Mouse (Mus musculus) lung, postnatal 10 days (tissue): ENCODE data around the gene Dhrs3.

Experiments
- DNase-seq: peaks from one replicate; pipeline ENCODE4 v3.0.0; 2021

The Dhrs3 gene

DNA sequence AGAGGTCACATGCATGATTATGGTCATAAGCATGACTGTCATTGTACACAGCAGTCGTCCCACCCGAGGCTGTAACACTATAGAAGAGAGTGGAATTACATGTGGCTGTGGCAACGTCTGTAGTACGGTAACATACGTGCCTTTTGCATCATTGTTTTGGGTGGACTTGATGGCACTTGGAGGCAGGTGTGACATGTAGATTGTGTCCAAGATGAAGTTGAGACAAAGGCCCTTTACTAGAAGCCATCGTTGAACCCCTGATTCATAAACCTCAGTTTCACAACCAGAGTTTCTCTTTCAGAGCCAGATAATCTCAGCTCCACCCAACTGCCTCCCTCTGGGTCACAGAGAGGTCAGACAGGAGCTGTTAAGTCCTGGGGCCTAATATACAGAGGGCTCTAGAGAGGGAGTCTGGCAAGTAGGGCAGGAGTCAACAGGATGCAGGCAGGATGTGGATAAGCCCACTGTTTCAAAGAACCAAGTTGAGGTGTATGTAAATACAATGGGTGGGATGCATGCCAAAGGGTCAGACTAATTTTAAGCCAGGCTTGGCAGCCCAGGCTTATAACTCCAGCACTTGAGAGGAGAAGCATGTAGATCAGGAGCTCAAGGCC is 5.5 kb downstream of the Dhrs3 start:
- DNase-seq: peak; percentile 88

DNA sequence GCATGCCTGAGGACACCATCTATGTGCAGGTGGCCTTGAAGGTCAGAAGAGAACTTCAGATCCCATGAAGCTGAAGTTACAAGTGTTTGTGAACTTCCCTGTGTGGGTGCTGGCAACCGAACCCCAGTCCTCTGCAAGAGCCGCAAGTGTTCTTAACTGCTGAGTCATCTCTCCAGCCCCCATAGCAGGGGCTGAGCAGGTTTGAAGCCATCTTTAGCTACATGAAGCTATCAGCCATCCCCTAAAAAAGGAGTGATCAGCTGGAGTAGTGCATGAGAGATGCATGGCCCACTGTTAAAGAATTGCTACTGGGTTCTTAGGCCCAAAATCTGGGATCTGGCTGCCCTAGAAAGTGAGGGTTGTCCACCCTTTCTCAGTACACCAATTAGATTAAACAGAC is 6.1 kb downstream of the Dhrs3 start:
- DNase-seq: no peak

DNA sequence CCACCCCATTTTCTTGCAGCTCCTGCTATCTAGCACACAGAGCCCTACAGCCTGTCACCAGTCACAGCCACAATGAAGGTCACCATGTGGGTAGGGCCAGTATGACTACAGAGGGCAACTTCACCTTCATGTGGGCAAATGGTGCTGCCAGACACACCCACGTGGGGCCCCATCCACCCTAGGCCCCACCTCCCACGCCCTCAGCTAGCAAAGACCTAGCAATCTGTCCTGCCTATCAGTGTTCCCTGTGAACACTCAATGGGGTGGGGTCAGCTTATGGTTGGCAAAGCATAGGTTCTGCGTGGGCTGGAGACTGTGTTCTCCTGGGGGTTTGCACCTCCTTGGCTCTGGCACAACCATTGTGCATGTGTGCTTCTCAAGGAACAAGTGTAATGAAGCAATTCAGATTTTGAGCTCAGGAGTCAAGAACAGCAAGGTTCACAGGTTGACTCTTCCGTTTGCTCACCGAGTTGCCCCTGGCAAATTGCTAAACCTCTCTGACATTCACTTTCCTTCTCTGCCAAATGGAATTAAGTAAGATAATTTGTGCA is 9.0 kb downstream of the Dhrs3 start:
- DNase-seq: no peak

DNA sequence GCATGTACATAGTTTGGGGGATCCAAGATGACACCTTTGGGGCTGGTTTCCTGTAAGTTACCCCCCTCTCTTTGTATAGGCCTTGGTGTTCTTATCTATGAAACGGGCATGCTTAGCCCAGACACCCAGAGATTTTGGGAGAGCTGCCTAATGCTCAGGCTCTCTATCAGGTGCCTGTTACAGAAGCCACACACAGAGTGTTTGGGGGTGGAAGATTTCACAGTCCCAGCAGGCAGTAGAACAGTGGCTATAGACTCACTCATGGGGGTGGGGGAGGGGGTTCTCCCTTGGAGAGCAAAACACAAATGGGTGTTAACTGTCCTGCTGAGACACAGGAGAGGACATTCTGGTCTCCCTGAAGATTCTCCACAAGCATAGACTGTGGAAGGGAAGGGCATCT is 10.5 kb downstream of the Dhrs3 start:
- DNase-seq: no peak

DNA sequence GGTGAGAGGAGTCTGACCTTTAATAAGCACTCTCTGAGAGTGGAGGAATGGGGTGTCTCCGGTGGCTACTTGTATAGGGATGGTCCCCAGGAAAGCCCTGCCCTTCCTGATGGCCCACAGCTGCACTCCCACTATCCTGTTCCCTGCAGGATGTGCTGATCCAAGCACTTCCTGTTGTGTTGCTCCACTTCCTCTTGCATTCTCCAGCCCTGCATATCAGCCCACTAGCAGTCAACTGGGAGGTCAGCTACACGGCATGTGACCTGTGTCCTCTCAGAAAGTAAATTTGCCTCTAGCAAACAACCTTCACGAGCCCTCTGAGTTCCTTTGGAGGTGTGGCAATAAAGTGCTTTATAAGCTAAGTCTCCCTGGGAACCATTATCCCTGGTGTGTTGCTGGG is 11.3 kb downstream of the Dhrs3 start:
- peak; percentile 77 for DNase-seq

DNA sequence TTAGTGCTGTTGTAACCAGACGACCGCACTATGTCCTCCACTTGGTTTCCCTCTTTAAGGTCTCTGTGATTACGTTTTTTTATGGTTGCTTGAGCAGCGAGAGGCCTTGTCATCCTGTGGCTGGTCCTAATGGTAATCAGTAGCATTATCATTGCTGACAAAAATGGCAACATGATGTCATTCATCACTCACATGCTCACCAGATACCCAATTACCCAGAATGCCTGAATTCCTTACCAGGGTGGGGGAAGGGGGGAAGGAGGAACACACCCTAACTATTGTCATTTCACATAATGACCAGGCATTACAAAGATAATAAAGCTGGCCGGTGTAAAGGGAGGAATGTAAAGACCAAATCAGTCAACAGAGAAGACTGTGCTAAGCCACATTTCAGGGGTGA is 12.5 kb downstream of the Dhrs3 start:
- DNase-seq: no peak

DNA sequence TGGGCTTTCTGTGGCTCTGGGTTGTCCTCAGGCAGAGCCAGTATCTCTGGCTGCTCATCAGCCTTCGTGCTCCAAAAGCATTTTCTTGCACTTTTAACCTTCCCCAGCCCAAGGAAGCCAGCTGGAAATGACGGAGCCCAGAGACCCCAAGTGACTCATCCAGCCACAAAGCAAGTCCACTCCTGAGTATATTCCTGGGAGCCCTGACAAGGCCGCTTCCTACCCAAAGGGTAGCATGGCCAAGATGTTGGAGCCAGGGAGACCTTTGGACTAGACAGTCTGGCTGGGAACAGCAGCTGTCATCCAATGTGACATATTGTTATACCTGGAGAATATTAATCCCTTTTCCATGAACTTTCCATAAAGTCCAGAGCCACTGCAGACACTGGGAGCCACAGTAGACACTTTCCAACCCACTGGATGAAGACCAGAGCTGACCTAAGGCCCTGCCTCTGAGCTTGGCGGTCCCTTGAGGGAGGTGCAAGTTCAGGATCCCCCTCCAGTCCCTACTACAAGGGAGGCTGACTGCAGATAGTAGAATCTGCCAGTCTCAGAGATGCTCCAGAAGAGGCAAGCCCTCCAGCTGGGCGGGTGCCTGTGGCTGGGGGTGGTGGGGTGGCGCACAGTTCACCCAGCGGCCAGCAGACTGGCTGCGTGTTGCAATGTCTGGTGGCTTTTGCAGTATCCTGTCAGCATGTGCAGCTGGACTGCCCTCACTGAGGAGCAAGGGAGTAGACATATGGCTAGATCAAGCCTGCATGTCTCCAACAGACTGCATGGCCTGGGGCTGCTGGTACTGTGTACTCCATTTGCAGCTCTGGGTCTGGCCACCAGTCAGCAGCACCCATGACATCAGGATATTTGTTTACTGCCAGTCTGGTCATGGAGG is 13.6 kb downstream of the Dhrs3 start:
- peak; percentile 84 for DNase-seq

DNA sequence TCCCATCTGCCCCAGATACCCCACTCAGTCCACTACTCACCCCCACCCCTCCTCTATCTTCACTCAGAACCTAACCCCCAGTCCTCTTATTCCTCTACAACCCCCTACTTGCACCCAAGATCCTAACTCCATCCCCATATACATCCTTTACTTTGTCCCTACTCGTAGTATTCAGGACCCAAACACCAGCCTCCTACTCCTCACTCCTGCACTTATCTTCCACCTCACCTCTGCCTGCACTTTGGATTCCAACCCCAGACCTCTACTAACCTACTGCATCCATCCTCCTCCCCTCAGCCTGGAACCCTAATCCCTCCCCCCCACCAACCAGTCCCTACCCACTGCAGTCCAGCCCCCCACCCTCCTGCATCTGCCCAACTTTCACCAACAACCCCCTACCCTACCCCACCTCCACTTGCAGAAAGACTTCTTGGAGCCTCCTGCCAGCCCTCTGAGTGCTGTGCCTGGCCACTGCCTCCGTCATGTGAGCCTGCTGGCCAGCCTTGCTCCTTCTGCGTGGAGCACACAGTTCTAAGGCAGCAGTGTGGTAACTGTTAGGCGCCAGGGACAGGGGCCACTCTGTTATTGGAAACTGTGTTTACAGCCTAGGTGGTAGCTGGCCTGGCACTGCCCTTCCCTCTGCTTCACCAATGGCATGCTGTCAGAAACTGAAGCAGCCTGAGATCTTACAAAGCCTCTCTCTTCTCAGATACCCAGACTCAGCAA is 14.5 kb downstream of the Dhrs3 start:
- DNase-seq: peak; percentile 27

DNA sequence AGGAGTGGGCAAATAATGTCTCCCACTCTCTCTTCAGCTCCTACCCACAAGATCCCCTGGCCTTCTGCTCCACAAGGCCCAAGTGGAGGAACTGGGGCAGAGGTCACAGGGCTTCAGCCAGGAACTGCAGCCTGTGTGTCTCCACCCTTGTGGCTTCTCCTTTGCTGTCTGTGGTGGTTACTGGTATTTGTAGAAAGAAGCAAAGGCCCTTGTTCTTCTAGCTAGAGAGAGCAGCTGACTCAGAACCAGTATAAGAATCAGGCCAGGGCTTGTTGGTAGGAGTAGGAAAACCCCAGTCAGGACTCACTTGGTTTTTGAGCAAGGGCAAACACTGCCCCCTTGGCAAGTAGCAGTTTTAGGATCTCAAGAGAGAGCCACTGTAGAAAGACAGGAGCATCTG is 16.2 kb downstream of the Dhrs3 start:
- DNase-seq: no peak

DNA sequence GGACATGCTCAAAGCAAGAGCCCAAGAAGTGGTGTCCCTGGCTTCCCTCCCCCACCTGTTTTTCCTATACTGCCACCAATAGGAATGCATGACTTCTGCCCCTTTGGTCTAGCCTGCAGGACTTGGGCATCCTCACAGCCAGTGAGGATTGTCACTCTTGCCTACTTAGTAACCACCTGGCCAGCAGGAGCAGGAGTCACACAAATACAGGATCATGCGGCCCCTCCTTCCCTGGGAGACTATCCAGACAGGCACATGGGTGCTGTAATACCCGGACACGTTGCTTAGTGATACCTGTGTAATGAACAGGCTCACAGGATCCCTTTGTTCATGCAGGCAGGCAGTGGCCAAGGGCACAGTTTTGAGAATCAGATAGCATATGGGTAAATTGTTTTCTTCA is 17.7 kb downstream of the Dhrs3 start:
- DNase-seq: no peak

DNA sequence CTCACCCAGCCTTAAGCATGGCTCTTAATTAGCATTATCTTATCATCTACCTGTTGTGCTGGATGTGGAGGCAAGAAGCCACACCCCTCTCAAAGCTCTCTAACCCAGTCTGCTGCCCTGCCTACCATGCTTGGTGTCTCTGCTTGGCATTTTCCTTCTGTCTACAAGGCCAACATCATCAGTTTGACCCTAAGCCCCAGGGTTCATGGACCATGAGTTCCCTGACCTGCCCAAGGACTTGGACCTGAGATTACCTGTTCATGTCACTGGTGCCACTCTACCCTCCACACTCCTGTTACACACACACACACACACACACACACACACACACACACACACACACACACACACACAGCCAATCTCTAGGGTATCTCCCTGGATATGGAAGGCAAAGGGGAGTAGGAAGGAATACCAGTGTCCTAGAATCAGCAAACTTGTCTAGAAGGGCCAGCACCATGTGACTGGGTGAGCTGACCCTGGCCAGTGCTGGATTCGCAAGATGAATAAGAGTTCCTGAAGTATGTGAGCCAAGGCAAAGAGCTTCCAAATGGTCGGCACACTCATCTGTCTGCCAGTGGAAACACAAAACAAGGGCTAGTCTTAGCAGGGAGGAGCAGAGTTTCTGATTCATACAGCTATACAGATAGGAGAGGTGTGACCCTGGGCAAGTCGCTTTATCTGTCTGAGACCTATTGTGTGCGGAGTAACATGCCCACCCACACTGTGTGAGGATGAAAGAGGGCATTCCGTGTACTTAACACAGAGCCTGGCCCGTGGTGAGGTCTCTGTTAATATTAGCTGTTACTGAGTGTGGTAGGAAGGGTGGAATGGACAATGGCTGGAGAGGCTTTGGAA is 20.9 kb downstream of the Dhrs3 start:
- DNase-seq: no peak

DNA sequence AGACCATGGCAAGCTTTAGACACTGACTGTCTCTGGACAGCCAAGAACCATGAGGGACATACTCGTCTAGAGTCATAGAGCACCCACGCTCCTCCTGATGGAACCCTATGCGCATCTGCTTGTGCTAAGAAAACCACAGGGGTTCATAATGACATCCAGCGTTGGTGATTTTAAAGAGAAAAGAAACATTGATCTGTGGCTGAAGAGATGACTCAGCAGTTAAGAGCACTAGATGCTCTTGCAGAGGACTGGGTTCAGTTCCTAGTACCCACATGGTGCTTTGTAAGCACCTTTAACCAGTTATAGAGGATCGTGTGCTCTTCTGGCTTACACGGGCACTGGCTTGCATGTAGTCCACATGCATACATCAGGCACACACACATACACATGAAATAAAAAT is 23.9 kb downstream of the Dhrs3 start:
- no peak for DNase-seq

DNA sequence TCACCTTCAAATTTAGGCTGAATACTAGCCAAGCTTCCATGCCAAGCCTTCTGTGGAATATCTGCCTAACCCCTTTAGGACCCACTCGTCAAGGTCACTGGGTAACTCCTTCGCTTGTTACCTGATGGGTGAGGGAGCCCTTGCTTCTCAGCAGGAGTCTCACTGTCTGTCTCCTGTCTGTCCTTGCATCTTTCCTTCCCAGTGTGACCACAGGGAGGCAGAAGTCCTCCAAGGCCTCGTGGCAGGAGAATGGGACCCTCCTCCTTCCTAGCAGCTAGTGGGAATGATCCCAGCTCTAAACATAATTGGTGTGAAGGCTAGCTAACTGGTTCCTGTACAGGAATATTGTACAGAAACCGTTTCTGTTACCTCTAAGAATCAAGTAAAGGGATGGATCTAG is 24.5 kb downstream of the Dhrs3 start:
- DNase-seq: no peak

DNA sequence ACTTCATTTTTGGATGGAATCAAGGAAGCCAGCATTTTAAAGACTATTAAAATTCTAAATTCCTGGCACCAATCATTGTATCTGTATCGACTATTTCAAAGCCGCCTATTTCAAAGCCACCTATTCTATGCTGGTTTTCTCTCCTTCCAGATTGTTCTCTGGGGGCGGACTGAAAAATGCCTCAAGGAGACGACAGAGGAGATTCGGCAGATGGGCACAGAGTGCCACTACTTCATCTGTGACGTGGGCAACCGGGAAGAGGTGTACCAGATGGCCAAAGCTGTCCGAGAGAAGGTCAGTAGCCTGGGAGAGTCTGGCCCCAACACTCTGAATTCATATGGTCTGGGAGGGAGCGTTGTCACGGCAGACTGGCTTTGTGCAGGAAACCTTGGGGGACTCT is 25.9 kb downstream of the Dhrs3 start:
- no peak for DNase-seq

DNA sequence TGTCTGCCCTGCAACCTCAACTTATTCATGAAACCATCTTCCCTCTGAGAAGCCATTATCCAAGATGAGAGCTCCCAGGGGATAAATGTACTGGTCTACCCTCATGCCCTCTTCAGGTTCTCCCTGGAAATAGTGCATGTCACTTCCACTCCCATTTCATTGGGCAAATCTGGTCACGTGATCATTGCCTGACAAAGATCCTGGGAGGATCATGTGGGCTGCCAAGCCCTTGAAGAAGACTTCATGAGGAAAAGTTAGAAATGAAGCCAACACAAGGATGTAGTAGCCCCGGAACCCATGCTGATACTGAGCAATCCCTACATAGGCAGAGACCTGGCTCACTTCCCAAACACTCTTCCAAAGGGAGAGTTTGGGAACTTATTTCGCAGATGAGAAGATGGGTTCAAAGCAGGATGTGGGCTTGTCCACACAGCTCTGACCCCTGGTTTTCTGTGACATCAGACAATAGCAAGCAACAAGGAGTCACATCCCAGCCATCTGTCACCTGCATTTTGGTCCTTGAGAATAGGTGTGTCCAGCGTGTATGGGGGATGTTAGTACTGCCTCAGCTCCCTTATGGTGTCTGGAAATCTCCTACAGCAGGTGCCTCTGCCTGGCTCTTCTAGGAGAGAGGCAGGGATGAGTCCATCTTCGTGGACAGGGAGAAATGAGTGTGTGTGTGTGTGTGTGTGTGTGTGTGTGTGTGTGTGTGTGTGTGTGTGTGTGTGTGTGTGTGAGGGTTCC is 36.2 kb downstream of the Dhrs3 start:
- no peak for DNase-seq

DNA sequence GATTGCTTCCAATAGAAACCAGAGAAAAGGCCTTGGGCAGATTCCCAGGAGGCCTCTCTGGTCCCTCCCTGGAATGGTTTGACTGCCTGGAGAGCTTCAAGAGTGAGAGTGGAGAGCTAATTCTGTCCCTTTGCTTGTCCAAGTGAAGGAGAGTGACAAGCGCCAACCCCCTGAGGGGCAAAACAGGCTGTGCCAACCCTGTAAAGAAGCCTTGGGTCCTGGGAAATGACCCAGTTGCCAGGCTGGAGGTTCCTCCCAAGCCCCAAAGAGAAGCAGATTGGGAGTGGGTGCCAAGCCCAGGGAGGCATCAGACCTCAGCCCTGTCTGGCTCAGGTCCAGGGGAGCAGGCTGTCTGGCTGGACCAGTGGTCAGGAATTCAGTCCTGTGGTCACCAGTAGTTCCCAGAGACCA is 37.2 kb downstream of the Dhrs3 start:
- DNase-seq: peak; percentile 75

DNA sequence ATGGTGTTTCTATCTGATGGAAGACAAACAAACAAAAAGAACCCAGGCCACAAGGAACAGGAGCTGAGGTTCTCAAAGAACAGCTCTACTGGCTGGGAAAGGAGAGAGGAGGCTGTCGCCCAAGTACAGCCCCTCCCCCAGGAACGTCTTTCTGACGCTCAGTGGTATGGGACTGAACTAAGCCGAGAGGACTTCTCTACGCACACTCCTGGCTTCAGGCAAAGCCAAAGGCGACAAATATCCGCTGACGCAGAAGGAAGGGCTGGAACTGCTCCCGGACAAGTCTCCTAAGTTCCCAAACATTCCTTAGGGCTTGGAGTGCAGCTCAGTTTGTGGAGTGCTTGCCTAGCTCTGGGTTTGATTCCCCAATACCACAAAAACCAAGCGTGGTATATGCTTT is 37.7 kb downstream of the Dhrs3 start:
- DNase-seq: peak; percentile 95

DNA sequence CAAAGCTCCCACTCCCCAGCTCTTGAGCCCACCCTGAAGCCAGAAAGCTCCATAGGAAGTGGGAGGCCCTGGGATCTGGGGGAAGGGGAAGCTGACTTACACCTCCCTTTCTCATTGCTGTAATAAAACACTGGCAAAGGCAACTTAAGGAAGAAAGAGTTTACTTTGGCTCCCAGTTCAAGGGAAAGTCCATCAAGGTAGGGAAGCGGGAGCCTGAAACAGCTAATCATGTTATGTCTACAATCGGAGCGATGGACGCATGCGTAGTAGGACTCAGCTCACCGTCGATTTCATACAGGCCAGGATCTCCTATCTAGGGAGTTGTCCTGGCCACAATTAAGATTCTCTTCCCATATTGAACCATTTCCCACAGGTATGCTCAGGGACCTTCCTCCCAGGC is 38.5 kb downstream of the Dhrs3 start:
- DNase-seq: peak; percentile 50

DNA sequence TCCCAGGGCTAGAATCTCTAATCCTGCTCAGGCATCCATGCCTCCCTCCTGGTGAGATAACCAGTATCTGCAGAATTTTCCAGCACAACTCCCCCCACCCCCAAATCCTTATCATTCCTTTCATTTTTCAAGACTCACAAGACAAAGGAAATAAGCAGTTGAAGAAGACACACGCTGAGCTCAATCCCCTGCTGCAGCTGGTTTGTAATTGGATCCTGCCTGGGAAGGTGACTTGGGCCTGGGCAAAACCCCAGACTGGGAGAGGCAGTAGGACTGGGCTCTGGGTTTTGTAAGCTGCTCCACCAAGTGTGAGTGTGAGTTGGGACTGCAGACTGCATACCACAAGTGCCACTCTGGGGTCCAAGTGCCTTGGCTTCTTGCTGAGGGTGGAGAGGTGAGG is 41.9 kb downstream of the Dhrs3 start:
- no peak for DNase-seq

DNA sequence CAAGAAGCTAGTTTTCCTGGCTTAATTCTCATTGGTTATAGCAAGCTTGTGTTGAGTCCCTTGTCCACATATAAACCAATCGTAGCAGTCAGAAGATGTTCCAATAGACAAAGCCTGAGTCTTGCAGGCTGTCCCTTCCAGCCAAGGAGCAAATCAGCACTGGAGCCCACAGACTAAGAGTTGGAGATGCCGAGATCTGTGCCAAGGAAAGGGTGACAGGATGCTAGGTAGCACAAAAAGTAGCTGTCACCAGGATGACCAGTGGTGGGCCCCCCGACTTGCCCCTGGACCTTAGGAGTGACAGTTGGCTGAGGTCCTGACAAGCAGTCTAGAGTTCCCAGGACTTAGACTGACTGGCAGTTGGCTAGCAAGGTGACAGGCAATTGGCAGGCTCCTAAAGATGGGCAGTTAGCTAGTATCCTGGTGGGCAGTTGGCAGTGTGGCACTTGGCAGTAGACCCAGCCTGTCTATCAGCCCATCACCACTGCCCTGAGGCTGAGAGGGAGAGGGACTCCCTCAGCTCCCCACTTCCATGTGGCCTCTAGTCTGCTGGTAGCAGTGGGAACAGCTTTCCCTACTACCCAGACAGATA is 44.0 kb downstream of the Dhrs3 start:
- DNase-seq: no peak

DNA sequence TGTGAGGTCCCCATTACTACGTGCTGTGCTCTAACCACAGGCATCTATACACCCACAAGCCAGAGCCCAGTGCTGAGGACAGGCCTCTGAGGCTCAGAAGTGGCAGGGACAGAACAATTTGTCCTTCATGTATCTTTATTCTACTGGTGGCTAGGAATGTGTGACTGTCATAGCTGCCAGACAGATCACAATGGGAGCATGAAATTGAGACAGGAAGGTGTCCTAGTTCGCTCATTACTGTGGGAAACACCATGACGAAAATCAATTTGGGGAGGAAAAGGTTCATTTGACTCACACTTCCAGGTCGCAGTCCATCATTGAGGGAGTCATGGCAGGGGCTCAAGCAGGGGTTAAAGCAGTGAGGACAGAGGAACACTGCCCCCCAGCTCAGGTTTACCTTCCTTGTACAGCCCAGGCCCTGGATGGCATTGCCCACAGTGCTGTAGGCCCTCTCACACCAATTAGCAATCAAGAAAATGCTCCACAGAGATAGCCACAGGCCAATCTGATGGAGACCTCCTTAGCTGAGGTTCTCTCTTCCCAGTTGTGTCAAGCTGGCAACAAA is 47.3 kb downstream of the Dhrs3 start:
- DNase-seq: no peak
